Mouse (Mus musculus) cerebellum, adult 9-10 months (tissue): ENCODE results near the gene Nrip3.

Experiments used
- DNase-seq: peaks from one replicate; pipeline ENCODE4 v3.0.0; 2022

Nrip3 gene

GRCm38 (mm10) chr7:109781470-109782203 is at the start of gene Nrip3:
Gene Nrip3 (minus strand): TSS chr7:109782025.
- DNase-seq: peak; percentile 79

- no peak for DNase-seq
Observed at GRCm38 (mm10) chr7:109831376-109831775, 49.6 kb upstream of the Nrip3 start.

DNA sequence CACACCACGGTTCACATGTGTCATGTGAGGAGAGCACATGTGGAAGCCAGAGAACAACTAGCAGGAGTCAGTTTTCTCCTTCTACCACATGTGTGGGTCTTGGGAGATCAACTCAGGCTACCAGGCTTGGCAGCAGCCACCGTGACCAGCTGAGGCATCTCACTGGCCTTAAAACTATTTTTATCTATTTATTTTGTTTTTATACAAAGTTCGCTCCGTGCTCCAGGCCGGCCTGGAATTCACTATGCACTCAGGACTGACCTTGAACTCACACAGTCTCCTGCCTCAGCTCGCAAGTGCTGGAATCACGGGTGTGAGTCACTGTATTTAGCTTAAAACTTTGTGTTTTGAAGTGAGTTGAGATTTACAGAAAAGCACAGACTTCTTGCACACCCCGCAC is 45.1 kb upstream of the Nrip3 start:
- DNase-seq: no peak

GRCm38 (mm10) chr7:109825293-109825692 is 43.5 kb upstream of the Nrip3 start:
- no peak for DNase-seq

- no peak for DNase-seq
Observed at GRCm38 (mm10) chr7:109818600-109818999, 36.8 kb upstream of the Nrip3 start.

GRCm38 (mm10) chr7:109817954-109818353 is 36.1 kb upstream of the Nrip3 start:
- DNase-seq: no peak

GRCm38 (mm10) chr7:109813330-109814140 is 31.7 kb upstream of the Nrip3 start:
- no peak for DNase-seq

DNA sequence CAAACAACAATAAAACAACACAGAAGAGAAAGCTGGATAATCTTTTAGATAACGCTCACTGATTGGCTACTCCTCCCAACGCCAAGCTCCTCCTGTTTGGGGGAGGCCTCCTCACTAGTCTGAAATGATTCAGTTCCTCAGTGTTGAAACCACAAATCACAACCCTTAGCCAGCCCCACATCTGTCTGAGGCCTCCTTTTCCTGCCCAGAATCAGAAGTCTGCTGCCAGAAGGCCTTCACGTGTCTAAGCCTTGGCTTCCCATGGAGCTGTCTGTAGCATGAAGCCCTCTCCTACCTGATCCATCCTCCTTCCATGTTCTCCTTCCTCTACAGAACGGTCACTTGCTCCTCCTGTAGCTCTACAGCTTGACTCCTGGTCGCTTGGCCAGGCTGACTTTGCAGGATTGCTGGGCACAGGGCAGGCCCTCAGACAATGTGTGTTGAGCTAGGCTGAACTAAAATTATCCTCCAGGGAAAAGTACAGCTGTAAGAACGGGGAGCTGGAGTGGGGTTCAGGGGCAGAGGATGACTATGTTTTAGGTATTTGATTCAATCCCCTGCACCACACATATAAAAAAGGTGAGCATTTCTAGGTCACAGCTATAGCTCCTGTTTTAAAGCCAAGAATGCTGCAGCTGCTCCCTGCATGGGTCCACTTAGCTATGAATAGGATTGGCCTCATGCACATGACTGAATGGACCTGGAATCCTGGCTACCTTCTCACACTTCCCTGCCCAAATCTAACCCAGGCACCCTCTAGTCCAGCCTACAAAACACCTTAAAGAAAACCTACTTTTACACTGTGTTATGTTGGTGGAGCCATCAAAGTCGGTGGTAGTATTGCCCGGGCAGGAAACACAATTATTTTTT is 26.0 kb upstream of the Nrip3 start:
- peak; percentile 73 for DNase-seq

GRCm38 (mm10) chr7:109804843-109805242 is 23.0 kb upstream of the Nrip3 start:
- DNase-seq: peak; percentile 60

- peak; percentile 86 for DNase-seq
Observed at GRCm38 (mm10) chr7:109804355-109804754, 22.5 kb upstream of the Nrip3 start.

GRCm38 (mm10) chr7:109803516-109803915 is 21.7 kb upstream of the Nrip3 start:
- DNase-seq: no peak

- DNase-seq: no peak
Observed at GRCm38 (mm10) chr7:109800626-109801025, 18.8 kb upstream of the Nrip3 start.

- DNase-seq: no peak
Observed at GRCm38 (mm10) chr7:109799168-109799567, 17.3 kb upstream of the Nrip3 start.

- no peak for DNase-seq
Observed at GRCm38 (mm10) chr7:109795564-109795963, 13.7 kb upstream of the Nrip3 start.

DNA sequence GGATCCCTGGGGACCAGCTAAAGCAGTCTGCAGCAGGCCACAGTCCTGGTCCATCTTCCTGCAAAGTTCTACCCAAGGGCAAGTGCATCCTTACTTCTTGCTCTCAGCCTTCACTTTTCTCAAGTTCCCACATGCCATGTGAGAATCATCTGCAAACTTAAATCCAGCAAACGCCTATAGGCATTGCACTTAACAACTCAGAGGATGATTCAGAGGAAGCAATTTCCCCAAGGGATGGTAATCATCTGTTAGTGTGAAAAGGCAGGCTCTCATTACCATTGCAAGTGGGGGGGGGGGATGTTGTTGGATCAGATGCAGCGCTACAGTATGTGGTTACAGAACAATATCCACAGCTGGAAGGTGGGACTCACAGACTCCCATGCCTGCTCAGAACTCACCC is 12.7 kb upstream of the Nrip3 start:
- no peak for DNase-seq

DNA sequence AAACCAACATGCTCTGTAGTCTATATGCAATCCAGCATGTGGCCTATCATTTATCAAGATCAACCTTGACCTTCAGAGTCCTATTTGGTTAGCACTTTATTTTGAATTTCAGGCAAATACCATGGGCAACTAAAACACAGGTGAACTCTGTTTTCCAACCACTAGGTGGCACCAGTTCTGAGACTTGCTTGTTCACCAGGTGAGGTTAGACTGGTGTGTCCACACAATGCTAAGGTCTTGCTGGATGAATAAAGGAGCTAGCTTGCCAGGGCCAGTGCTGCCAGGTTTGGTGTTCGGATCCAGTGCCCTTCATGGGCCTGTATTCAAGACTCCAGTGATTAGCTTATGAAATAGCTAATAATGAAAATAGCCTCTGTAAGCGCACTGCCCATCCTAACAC is 10.9 kb upstream of the Nrip3 start:
- DNase-seq: peak; percentile 84

DNA sequence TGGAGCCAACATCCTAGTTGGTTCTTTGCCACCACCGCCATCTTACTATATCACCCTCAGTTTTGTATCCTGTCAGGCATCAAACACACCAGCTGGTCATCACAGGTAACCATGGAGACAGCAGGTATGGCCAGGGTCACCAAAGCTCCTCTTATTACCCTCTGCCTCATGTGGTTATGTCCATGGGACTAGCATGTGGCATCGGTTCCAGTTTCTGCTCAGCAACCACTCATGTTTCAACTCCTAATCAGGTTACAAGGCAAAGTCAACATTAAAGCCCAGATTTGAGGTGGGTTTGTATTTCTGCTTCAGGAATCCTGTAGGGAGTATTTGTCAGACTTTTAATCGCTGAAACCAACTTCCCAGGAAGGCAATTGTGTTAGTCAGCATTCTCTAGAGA is 9.0 kb upstream of the Nrip3 start:
- no peak for DNase-seq

DNA sequence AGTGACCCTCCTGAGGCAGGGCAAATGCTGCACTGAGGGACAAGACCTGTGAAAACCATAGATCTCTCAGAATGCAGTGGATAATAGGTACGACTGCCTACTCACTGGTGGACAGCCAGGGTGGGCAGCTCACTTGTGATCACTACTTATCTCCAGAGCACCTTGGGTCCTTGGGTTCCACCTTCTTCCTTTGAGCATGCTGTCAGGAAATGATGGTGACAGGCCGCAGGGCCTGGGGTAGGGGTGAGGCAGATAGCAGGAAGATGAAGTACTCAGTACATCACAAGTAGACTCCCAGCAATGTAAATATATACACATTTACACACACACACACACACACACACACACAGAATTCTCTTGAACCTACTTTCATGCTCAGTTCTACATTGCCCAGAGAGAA is 6.0 kb upstream of the Nrip3 start:
- DNase-seq: no peak

DNA sequence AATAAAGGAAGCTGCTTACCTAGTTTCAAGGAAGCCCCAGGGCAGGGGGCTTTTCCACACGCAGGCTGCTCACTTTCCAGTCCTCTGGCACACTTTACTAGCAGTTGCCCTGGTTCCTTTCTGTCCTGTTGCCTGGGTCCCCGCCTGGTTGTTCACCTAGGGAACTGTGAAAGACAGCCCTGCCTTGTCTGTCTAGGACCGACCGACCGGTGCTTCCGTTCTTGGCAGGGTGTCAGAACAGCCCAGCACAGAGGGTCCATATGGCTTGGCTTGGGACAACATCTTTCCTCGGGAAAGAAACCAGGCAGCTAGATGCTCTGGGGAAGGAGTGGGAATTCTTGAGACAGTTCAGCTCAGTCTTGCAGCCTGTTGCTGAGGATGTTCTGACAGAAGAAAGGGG is 1.5 kb upstream of the Nrip3 start:
- no peak for DNase-seq

GRCm38 (mm10) chr7:109781087-109781469 is 747 bp downstream of the Nrip3 start:
- DNase-seq: no peak

- no peak for DNase-seq
Observed at GRCm38 (mm10) chr7:109772251-109772650, 9.6 kb downstream of the Nrip3 start.

- DNase-seq: no peak
Observed at GRCm38 (mm10) chr7:109768699-109769383, 13.0 kb downstream of the Nrip3 start.
